Mouse (Mus musculus): Measurements from ENCODE around the gene Fdps. TPM values are rescaled to one million over a fixed set of nuclear protein-coding genes. Genes with fewer than 3 reads are reported as not detected.

The Fdps gene
- total RNA-seq, 1 experiment, result 184 TPM

GRCm38 (mm10) chr3:89102495-89103290 is 934 bp upstream of the Fdps start:
- Histone ChIP-seq H3K4me1 (ENCODE audit: control insufficient read depth in 2 of 2, insufficient read depth in 2 of 2, low read length in 2 of 2, poor library complexity in 1 of 2) (peaks cover 0 to 5% of the 10 kb centered on the region in 2 experiments; a peak in 2 of 4 replicates), H3K9me3 (ENCODE audit: control insufficient read depth, insufficient read depth, low read depth, low read length) (no peaks in the 10 kb centered on the region), H3K4me3 (ENCODE audit: insufficient read depth in 1 of 2, low read depth in 1 of 2, low read length in 2 of 2, poor library complexity in 1 of 2, severe bottlenecking in 1 of 2) (peak overlapping the region; percentile 37 to 67; a peak in 3 of 4 replicates), H3K27ac (ENCODE audit: insufficient read depth, low read depth, low read length, poor library complexity, severe bottlenecking) (no peak overlapping the region; the same call in 1 of the 2 replicates), H3K36me3 (ENCODE audit: control insufficient read depth, insufficient read depth, low read length, poor library complexity, severe bottlenecking) (peaks cover 22% of the 10 kb centered on the region), H3K9ac (ENCODE audit: insufficient read depth, low read depth, low read length, poor library complexity, severe bottlenecking) (no peak overlapping the region; the same call in 1 of the 2 replicates)
- in situ Hi-C loops (cut with MboI; ENCODE audit: low sequenced_read_pairs in 2 of 2, unreplicated experiment in 2 of 2), result no loop called here
- TF ChIP-seq HCFC1 (IDR thresholded peaks at IDR 0.05; ENCODE audit: borderline replicate concordance, insufficient read depth, low read length) (no peak), ZC3H11A (IDR thresholded peaks at IDR 0.05; ENCODE audit: borderline replicate concordance, low read depth, low read length) (no peak)
- no peak for DNase-seq (ENCODE audit: low read depth, low spot score)

GRCm38 (mm10) chr3:89101459-89101811 is 324 bp downstream of the Fdps start:
- in situ Hi-C loops (cut with MboI; ENCODE audit: low sequenced_read_pairs in 2 of 2, unreplicated experiment in 2 of 2), result no loop called here
- TF ChIP-seq HCFC1 (IDR thresholded peaks at IDR 0.05; ENCODE audit: borderline replicate concordance, insufficient read depth, low read length) (no peak), MAFK (IDR thresholded peaks at IDR 0.05; ENCODE audit: insufficient read depth, low read depth, low read length) (no peak), ZNF384 (IDR thresholded peaks at IDR 0.05; ENCODE audit: low read depth, low read length) (no peak), ZC3H11A (IDR thresholded peaks at IDR 0.05; ENCODE audit: borderline replicate concordance, low read depth, low read length) (no peak)
- no peak for DNase-seq (ENCODE audit: low read depth, low spot score)
- no peaks in the 10 kb centered on the region for H3K9me3 ChIP-seq (ENCODE audit: control insufficient read depth, insufficient read depth, low read depth, low read length)
- H3K36me3 ChIP-seq (ENCODE audit: control insufficient read depth, insufficient read depth, low read length, poor library complexity, severe bottlenecking), result peaks cover 23% of the 10 kb centered on the region
- peak overlapping the region; percentile 77 for H3K9ac ChIP-seq (ENCODE audit: insufficient read depth, low read depth, low read length, poor library complexity, severe bottlenecking)
- H3K27ac ChIP-seq (ENCODE audit: insufficient read depth, low read depth, low read length, poor library complexity, severe bottlenecking), result peak overlapping the region; percentile 70
- peaks cover 0 to 5% of the 10 kb centered on the region in 2 experiments; a peak in 2 of 4 replicates for H3K4me1 ChIP-seq (ENCODE audit: control insufficient read depth in 2 of 2, insufficient read depth in 2 of 2, low read length in 2 of 2, poor library complexity in 1 of 2)
- H3K4me3 ChIP-seq (ENCODE audit: insufficient read depth in 1 of 2, low read depth in 1 of 2, low read length in 2 of 2, poor library complexity in 1 of 2, severe bottlenecking in 1 of 2), result peak overlapping the region; percentile 83 to 97

DNA sequence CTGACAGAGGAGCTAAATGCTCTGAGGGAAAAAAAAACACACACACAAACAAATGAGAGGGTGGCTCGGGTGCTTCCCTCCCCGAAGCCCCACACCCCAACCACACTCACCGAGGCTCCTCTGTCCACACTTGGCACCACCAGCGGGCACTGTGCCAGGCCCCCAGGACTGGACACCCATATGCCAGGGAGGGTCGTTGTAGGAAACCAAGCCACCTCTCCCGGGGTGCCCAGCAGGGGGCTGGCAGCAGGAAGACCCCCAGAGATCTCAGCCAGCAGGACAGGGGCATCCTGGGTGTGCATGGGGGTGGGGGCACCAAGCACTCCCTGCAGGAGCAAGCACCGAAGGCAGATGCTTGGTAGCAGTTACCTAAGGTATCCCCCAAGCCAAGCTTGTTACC is 948 bp downstream of the Fdps start, which contains the start of gene Gm43738:
Gene Gm43738, minus strand, starts transcription at position 289 of the 400 bp plus-strand sequence.
- no peak for TF ChIP-seq ZNF384 (IDR thresholded peaks at IDR 0.05; ENCODE audit: low read depth, low read length)
- TF ChIP-seq CHD2 (IDR thresholded peaks at IDR 0.05; ENCODE audit: low read depth, low read length), result no peak
- no peak for TF ChIP-seq MAFK (IDR thresholded peaks at IDR 0.05; ENCODE audit: insufficient read depth, low read depth, low read length)
- no peak for TF ChIP-seq ZC3H11A (IDR thresholded peaks at IDR 0.05; ENCODE audit: borderline replicate concordance, low read depth, low read length)
- no peak for TF ChIP-seq HCFC1 (IDR thresholded peaks at IDR 0.05; ENCODE audit: borderline replicate concordance, insufficient read depth, low read length)
- no peak for DNase-seq (ENCODE audit: low read depth, low spot score)
- peaks cover 29% of the 10 kb centered on the region for H3K36me3 ChIP-seq (ENCODE audit: control insufficient read depth, insufficient read depth, low read length, poor library complexity, severe bottlenecking)
- H3K9ac ChIP-seq (ENCODE audit: insufficient read depth, low read depth, low read length, poor library complexity, severe bottlenecking), result peak within 1 kb of the TSS; percentile 77
- peak within 1 kb of the TSS; percentile 70 for H3K27ac ChIP-seq (ENCODE audit: insufficient read depth, low read depth, low read length, poor library complexity, severe bottlenecking)
- H3K9me3 ChIP-seq (ENCODE audit: control insufficient read depth, insufficient read depth, low read depth, low read length), result no peaks in the 10 kb centered on the region
- H3K4me1 ChIP-seq (ENCODE audit: control insufficient read depth in 2 of 2, insufficient read depth in 2 of 2, low read length in 2 of 2, poor library complexity in 1 of 2), result peaks cover 0 to 5% of the 10 kb centered on the region in 2 experiments; a peak in 2 of 4 replicates
- H3K4me3 ChIP-seq (ENCODE audit: insufficient read depth in 1 of 2, low read depth in 1 of 2, low read length in 2 of 2, poor library complexity in 1 of 2, severe bottlenecking in 1 of 2), result peak within 1 kb of the TSS; percentile 83 to 97
- in situ Hi-C loops (cut with MboI; ENCODE audit: low sequenced_read_pairs in 2 of 2, unreplicated experiment in 2 of 2), result no loop called here

DNA sequence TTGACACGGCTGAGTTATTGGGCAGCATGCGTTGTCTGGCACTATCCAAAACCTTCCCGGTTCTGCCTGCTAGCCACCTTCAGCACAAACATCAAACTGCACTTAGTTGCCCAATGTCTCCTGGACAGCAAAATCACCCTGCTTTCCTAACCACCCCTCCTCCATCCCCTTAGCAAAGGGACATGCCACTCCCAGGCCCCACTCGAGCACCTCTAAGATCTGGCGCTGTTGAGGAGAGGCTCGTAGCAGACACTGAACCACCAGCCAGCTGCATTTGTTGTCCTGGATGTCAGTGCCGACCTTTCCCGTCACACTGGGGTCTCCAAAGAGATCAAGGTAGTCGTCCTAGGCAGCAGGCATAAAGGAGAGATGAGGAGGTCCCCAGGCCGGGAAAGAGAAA is 7.7 kb downstream of the Fdps start:
- Histone ChIP-seq H3K9ac (ENCODE audit: insufficient read depth, low read depth, low read length, poor library complexity, severe bottlenecking) (no peak overlapping the region), H3K36me3 (ENCODE audit: control insufficient read depth, insufficient read depth, low read length, poor library complexity, severe bottlenecking) (peaks cover 38% of the 10 kb centered on the region), H3K27ac (ENCODE audit: insufficient read depth, low read depth, low read length, poor library complexity, severe bottlenecking) (no peak overlapping the region), H3K4me3 (ENCODE audit: insufficient read depth in 1 of 2, low read depth in 1 of 2, low read length in 2 of 2, poor library complexity in 1 of 2, severe bottlenecking in 1 of 2) (no peak overlapping the region), H3K9me3 (ENCODE audit: control insufficient read depth, insufficient read depth, low read depth, low read length) (no peaks in the 10 kb centered on the region), H3K4me1 (ENCODE audit: control insufficient read depth in 2 of 2, insufficient read depth in 2 of 2, low read length in 2 of 2, poor library complexity in 1 of 2) (peaks cover 3 to 20% of the 10 kb centered on the region in 2 experiments; a peak in 2 of 4 replicates)
- in situ Hi-C loops (cut with MboI; ENCODE audit: low sequenced_read_pairs in 2 of 2, unreplicated experiment in 2 of 2), result no loop called here
- TF ChIP-seq CHD2 (IDR thresholded peaks at IDR 0.05; ENCODE audit: low read depth, low read length) (no peak), MAFK (IDR thresholded peaks at IDR 0.05; ENCODE audit: insufficient read depth, low read depth, low read length) (no peak), ZNF384 (IDR thresholded peaks at IDR 0.05; ENCODE audit: low read depth, low read length) (no peak), HCFC1 (IDR thresholded peaks at IDR 0.05; ENCODE audit: borderline replicate concordance, insufficient read depth, low read length) (no peak), ZC3H11A (IDR thresholded peaks at IDR 0.05; ENCODE audit: borderline replicate concordance, low read depth, low read length) (no peak)
- no peak for DNase-seq (ENCODE audit: low read depth, low spot score)

Measured in ES-E14 (cell line).